Mouse (Mus musculus) 3T3-L1 (cell line): ENCODE measurements around the gene Fgf13.

Experiments used
- DNase-seq: peaks from one replicate; pipeline ENCODE4 v3.0.0-alpha.2; 2015; ENCODE audit warnings: low read depth, low spot score

The Fgf13 gene

GRCm38 (mm10) chrX:59567695-59568431, at the start of gene Fgf13:
Fgf13 (minus strand) TSS chrX:59568071.
- DNase-seq = no peak

- no peak for DNase-seq
These were observed 38.7 kb upstream of the Fgf13 start for GRCm38 (mm10) chrX:59606535-59606934.

DNA sequence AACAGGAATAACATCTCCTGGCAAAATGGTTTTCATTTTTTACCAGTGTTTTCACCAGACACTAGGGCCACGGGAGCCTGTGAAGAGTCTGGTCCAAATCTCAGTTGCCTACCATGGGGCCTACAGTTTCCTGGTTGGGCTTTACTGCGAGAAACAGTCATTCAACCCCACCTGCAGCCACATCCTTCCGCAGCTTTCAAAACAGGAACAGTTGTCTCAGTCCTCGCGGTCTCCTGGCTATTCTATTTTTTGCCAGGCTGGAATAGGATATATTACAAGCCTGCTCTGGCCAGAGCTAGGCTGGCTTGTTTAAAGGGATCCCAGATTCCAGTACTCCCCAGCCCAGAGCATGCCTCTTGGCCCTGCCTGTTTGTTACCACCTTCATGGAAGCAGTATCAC, 21.2 kb upstream of the Fgf13 start:
- DNase-seq = no peak

- no peak for DNase-seq
These were observed 17.8 kb upstream of the Fgf13 start for GRCm38 (mm10) chrX:59585508-59586186.

- no peak for DNase-seq
These were observed 16.2 kb upstream of the Fgf13 start for GRCm38 (mm10) chrX:59584034-59584433.

GRCm38 (mm10) chrX:59566826-59567694, 811 bp downstream of the Fgf13 start:
- DNase-seq = no peak

GRCm38 (mm10) chrX:59566017-59566679, 1.7 kb downstream of the Fgf13 start:
- no peak for DNase-seq

- DNase-seq = no peak
These were observed 19.9 kb downstream of the Fgf13 start for GRCm38 (mm10) chrX:59547931-59548330.

DNA sequence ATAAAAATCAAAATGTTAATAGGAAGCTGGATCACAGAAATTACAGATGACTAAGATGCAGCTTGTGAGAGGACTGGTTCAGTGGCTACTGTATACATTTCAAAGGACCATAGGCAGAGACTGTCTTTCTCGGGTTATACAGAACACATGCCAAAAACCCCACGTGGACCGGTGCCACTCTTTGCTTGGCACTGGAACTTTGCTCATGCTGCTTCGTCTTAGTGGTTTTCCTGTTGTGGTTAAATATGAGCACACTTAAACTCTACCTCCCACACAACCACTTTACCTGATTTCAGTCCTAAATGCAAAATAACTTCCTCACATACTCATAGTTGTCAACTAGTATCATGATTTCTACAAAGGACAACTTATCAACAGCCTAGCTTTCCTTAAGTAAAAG, 59.6 kb downstream of the Fgf13 start:
- no peak for DNase-seq

DNA sequence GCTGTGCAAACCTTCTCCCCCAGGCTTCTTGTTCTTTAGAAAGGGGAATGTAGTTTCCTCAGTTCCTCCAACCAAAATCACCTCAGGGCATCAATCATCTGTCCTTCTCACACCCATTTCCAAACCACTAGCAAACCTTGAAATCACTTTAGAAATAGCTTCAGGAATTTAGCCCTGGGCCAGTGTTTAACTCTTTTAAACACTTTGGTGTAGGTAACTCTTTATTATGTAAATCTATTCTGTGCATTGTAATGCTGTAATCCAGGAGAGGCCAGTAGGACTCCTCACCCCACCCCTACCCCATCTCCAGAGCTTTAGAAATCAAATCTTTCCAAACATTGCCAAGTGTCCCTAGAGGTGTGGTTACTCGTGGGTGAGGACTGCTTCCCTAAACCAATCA, 74.5 kb downstream of the Fgf13 start:
- DNase-seq = no peak

- DNase-seq = no peak
These were observed 82.4 kb downstream of the Fgf13 start for GRCm38 (mm10) chrX:59485426-59485825.

- no peak for DNase-seq
These were observed 165.1 kb downstream of the Fgf13 start for GRCm38 (mm10) chrX:59402596-59403285.

- no peak for DNase-seq
These were observed 276.9 kb downstream of the Fgf13 start for GRCm38 (mm10) chrX:59290916-59291411.

GRCm38 (mm10) chrX:59251576-59251975, 316.3 kb downstream of the Fgf13 start:
- peak; percentile 5 for DNase-seq

GRCm38 (mm10) chrX:59243752-59244151, 324.1 kb downstream of the Fgf13 start:
- no peak for DNase-seq

DNA sequence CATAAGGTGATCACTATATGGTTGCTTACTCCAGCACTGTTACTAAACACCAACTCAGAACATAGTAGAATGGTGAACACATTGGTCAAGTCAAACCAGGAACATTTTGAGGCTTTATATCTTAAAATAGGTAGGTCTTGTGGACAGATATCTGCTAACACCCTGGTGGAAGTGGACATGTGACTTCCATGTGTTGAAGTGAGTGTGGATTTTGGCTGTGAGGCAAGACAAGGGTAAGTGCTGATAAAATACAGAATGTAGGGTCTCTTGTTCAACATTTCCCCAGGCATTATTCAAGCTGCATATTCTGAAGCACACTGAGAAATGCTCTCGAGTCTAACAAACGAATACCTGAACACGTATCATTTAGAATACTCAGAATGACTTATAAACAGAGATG, 324.7 kb downstream of the Fgf13 start:
- DNase-seq = no peak

DNA sequence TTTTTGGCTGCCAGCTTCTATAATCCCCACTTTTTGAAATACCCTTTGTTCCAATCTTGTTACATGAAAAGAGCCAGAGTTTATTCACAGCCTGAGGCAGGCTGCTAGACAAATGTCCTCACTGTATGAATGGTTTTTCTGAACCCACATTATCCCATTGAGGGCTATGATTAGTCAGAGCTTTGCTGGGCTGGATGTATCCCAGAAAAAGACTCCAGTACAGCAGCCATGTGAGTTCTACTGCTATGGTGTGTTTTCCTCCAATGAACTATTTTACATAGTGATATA, 326.5 kb downstream of the Fgf13 start:
- DNase-seq = no peak

GRCm38 (mm10) chrX:59240683-59241459, 327.0 kb downstream of the Fgf13 start:
- no peak for DNase-seq

GRCm38 (mm10) chrX:59220675-59221074, 347.2 kb downstream of the Fgf13 start:
- DNase-seq = no peak

DNA sequence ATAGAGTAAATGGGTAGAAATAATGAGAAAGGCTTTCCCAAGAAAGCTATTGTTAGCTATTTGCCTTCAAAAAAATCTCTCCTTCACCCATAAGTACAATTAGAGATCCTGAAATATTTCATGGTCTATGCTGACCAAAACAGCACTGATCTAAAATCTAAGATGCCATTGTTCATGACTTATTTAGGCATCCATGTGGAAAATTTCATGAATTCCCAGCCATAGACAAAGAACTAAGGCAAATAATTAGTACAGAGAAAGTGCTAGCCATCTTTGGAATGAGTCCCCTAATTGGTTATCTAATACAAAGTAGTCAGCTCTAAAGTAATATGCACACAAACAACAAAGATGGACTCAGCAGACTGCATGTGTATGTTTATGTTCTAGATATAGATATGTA, 366.7 kb downstream of the Fgf13 start:
- DNase-seq = no peak
